Mouse (Mus musculus) bone marrow, adult 2 months (tissue): Measurements from ENCODE around the gene Rasl11a.

Experiments
- CTCF ChIP-seq: fragments of 200-500 bp; IDR thresholded peaks from 2 replicates; pipeline ENCODE4 v1.5.1; 2011; ENCODE audit warnings: low read length, control low read depth; ENCODE audit not compliant: control insufficient read depth, insufficient read depth
- POLR2A ChIP-seq: fragments of 200-500 bp; IDR thresholded peaks from 2 replicates; pipeline ENCODE4 v1.6.1; 2011; ENCODE audit warnings: low read depth, mild to moderate bottlenecking, control low read depth, low read length, borderline replicate concordance; ENCODE audit not compliant: control insufficient read depth

DNA sequence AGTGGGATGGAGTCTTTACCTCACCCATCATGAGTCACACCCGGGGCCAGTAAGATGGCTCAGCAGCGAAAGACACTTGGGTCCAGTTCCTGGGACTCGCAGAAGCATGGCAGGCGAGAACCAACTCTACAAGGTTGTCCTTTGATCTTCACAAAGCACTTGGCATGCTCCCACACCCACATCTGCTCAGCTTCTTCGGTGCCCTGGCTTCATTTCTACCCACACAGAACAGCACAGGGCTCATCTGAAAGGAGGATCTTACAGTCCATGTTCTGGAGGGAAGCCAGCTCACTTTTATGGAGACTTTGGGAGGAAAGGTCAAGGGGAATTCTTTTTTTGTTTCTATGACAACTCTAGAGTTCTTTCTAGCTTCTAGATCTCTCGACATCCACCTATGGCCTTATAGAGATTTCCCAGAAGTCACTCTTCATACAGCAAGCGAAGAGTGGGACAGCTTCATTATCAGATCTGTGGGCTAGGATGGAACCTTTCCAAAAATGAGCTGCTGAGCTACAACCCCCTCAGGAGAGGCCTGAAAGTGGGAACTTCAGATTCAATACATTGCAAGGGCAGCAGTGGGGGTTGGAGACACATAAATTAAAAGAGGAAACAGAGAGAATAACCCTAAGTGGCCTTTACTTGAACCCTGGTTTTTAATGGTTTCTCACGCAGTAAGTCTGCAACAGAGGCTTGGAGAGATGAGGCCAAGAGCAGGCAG is 25.8 kb upstream of the Rasl11a start:
- TF ChIP-seq CTCF (no peak), POLR2A (no peak)
